Mouse (Mus musculus): ENCODE measurements around the gene Sytl5.

The Sytl5 gene

GRCm38 (mm10) chrX:9885322-9885721 lies at the start of gene Sytl5:
Gene Sytl5 (plus strand): TSS chrX:9885622.
- no peak for DNase-seq (ENCODE audit: low read depth, low spot score)

- DNase-seq (ENCODE audit: low read depth, low spot score), result no peak
Observed at GRCm38 (mm10) chrX:9846628-9847027, 38.8 kb upstream of the Sytl5 start, which contains the start of gene Hypm. Gene Hypm (plus strand): TSS chrX:9846928.

GRCm38 (mm10) chrX:9849403-9849802 lies 36.0 kb upstream of the Sytl5 start, which contains the start of gene H2al3:
Gene H2al3 (plus strand): TSS chrX:9849703.
- DNase-seq (ENCODE audit: low read depth, low spot score), result no peak

GRCm38 (mm10) chrX:9861859-9862258 lies 23.6 kb upstream of the Sytl5 start:
- DNase-seq (ENCODE audit: low read depth, low spot score), result no peak

GRCm38 (mm10) chrX:9875519-9875918 lies 9.9 kb upstream of the Sytl5 start:
- no peak for DNase-seq (ENCODE audit: low read depth, low spot score)

GRCm38 (mm10) chrX:9909572-9909971 lies 24.1 kb downstream of the Sytl5 start:
- DNase-seq (ENCODE audit: low read depth, low spot score), result no peak

- DNase-seq (ENCODE audit: low read depth, low spot score), result no peak
Observed at GRCm38 (mm10) chrX:9933839-9934238, 48.4 kb downstream of the Sytl5 start.

GRCm38 (mm10) chrX:9984094-9984669 lies 98.8 kb downstream of the Sytl5 start:
- DNase-seq (ENCODE audit: low read depth, low spot score), result no peak

- no peak for DNase-seq (ENCODE audit: low read depth, low spot score)
Observed at GRCm38 (mm10) chrX:10000718-10001117, 115.3 kb downstream of the Sytl5 start.

- no peak for DNase-seq (ENCODE audit: low read depth, low spot score)
Observed at GRCm38 (mm10) chrX:10005946-10006345, 120.5 kb downstream of the Sytl5 start.

GRCm38 (mm10) chrX:10007675-10008270 lies 122.4 kb downstream of the Sytl5 start:
- DNase-seq (ENCODE audit: low read depth, low spot score), result no peak

- DNase-seq (ENCODE audit: low read depth, low spot score), result no peak
Observed at GRCm38 (mm10) chrX:10010202-10010601, 124.8 kb downstream of the Sytl5 start.

GRCm38 (mm10) chrX:10034666-10035065 lies 149.2 kb downstream of the Sytl5 start:
- no peak for DNase-seq (ENCODE audit: low read depth, low spot score)
